Mouse (Mus musculus) embryonic fibroblast, embryonic 13.5 days (primary cell): ENCODE results near the gene Ttbk2.

ENCODE experiments used
- CTCF ChIP-seq: IDR thresholded peaks from 2 replicates; pipeline ENCODE4 v1.5.1; 2011; ENCODE audit warnings: mild to moderate bottlenecking, control low read depth, low read length, moderate library complexity, borderline replicate concordance; ENCODE audit not compliant: insufficient read depth
- POLR2A ChIP-seq: IDR thresholded peaks from 2 replicates; pipeline ENCODE4 v1.6.1; 2011; ENCODE audit warnings: low read depth, mild to moderate bottlenecking, control low read depth, low read length, moderate library complexity

GRCm38 (mm10) chr2:120722491-120722890 lies 127.9 kb downstream of the Ttbk2 start:
- TF ChIP-seq CTCF, result no peak
- TF ChIP-seq POLR2A, result no peak
